Mouse (Mus musculus) left cerebral cortex, postnatal 14 days (tissue): ENCODE results near the gene Pafah2. TPM values are rescaled to one million over a fixed set of nuclear protein-coding genes. Genes with fewer than 3 reads are reported as not detected.

Source experiments
- DNase-seq, 2 experiments: peaks; one replicate each; pipeline ENCODE4 v3.0.0; 2021 to 2022; ENCODE audit warnings: low spot score in 2 of 2, mixed read lengths in 1 of 2
- intact Hi-C: fragments of 180-260 bp; cut with DNase I; formaldehyde crosslinking; loops from one replicate; pipeline ENCODE4 v1.15.1; 2025
- total RNA-seq, 2 experiments: library from RNA; stranded (reverse); gene quantifications; 2 replicates each; pipeline ENCODE4 v1.2.3; 2021

The Pafah2 gene
- total RNA-seq, 2 experiments from 2014 or later = 10.9 to 12.3 TPM

GRCm38 (mm10) chr4:134402571-134403262 lies 6.6 kb downstream of the Pafah2 start:
- DNase-seq = no peak
- intact Hi-C loops = loop anchor here (5.0 kb wide), 1 partner anchor 35 kb away; no protein-coding TSS in a partner anchor

- no peak for DNase-seq
- intact Hi-C loops = loop anchor here (5.0 kb wide), 1 partner anchor 34 kb away; no protein-coding TSS in a partner anchor
These were observed 7.6 kb downstream of the Pafah2 start for GRCm38 (mm10) chr4:134403721-134404120.

- intact Hi-C loops = no loop called here
- DNase-seq = no peak
These were observed 13.2 kb downstream of the Pafah2 start for GRCm38 (mm10) chr4:134409286-134409685.

- intact Hi-C loops = no loop called here
These were observed 20.1 kb downstream of the Pafah2 start for GRCm38 (mm10) chr4:134416177-134416576.

GRCm38 (mm10) chr4:134416602-134417001 lies 20.5 kb downstream of the Pafah2 start:
- intact Hi-C loops = no loop called here
- peak; percentile 65 to 73 for DNase-seq

More at GRCm38 (mm10) chr4:134416177-134416576, 20.1 kb downstream of the Pafah2 start:
- peak; percentile 65 to 67 for DNase-seq

- intact Hi-C loops = no loop called here
These were observed 21.0 kb downstream of the Pafah2 start for GRCm38 (mm10) chr4:134417111-134417510.

GRCm38 (mm10) chr4:134421971-134422370 lies 25.9 kb downstream of the Pafah2 start:
- intact Hi-C loops = no loop called here
- DNase-seq = no peak

More at GRCm38 (mm10) chr4:134417111-134417510, 21.0 kb downstream of the Pafah2 start:
- DNase-seq = no peak

GRCm38 (mm10) chr4:134423949-134424348 lies 27.8 kb downstream of the Pafah2 start:
- no peak for DNase-seq
- intact Hi-C loops = no loop called here

GRCm38 (mm10) chr4:134425088-134425487 lies 29.0 kb downstream of the Pafah2 start:
- no peak for DNase-seq

GRCm38 (mm10) chr4:134430381-134431004 lies 34.4 kb downstream of the Pafah2 start:
- peak; percentile 94 to 98 for DNase-seq
- intact Hi-C loops = no loop called here

More at GRCm38 (mm10) chr4:134425088-134425487, 29.0 kb downstream of the Pafah2 start:
- intact Hi-C loops = no loop called here

- intact Hi-C loops = no loop called here
- no peak for DNase-seq
These were observed 36.7 kb downstream of the Pafah2 start for GRCm38 (mm10) chr4:134432686-134433360.

- intact Hi-C loops = loop anchor here (5.0 kb wide), 1 partner anchor 34 kb away; no protein-coding TSS in a partner anchor
- DNase-seq = no peak
These were observed 40.1 kb downstream of the Pafah2 start for GRCm38 (mm10) chr4:134436185-134436584.

- DNase-seq = no peak
- intact Hi-C loops = loop anchor here (5.0 kb wide), 1 partner anchor 34 kb away; no protein-coding TSS in a partner anchor
These were observed 40.5 kb downstream of the Pafah2 start for GRCm38 (mm10) chr4:134436659-134437058.

GRCm38 (mm10) chr4:134439119-134439518 lies 43.0 kb downstream of the Pafah2 start:
- no peak for DNase-seq
- intact Hi-C loops = loop anchor here (5.0 kb wide), 1 partner anchor 37 kb away; no protein-coding TSS in a partner anchor

- intact Hi-C loops = loop anchor here (5.0 kb wide), 1 partner anchor 38 kb away; no protein-coding TSS in a partner anchor
- DNase-seq = no peak
These were observed 43.8 kb downstream of the Pafah2 start for GRCm38 (mm10) chr4:134439919-134440318.

- intact Hi-C loops = no loop called here
- DNase-seq = no peak
These were observed 46.1 kb downstream of the Pafah2 start for GRCm38 (mm10) chr4:134442216-134442615.

GRCm38 (mm10) chr4:134443589-134443988 lies 47.5 kb downstream of the Pafah2 start:
- DNase-seq = no peak
- intact Hi-C loops = no loop called here

GRCm38 (mm10) chr4:134444949-134445348 lies 48.8 kb downstream of the Pafah2 start:
- intact Hi-C loops = loop anchor here (5.0 kb wide), 1 partner anchor 48 kb away; the partner anchor contains the start of gene Pafah2
- peak; percentile 71 to 86 for DNase-seq

GRCm38 (mm10) chr4:134445489-134445888 lies 49.4 kb downstream of the Pafah2 start:
- DNase-seq = no peak
- intact Hi-C loops = loop anchor here (5.0 kb wide), 1 partner anchor 48 kb away; the partner anchor contains the start of gene Pafah2

- DNase-seq = no peak
- intact Hi-C loops = loop anchor here (5.0 kb wide), 1 partner anchor 51 kb away; the partner anchor contains the start of gene Pafah2
These were observed 51.8 kb downstream of the Pafah2 start for GRCm38 (mm10) chr4:134447966-134448365.
